Mouse (Mus musculus): ENCODE data around the gene Tnfsf11. TPM values are rescaled to one million over a fixed set of nuclear protein-coding genes. Genes with fewer than 3 reads are reported as not detected.

The Tnfsf11 gene
- total RNA-seq, 4 experiments from 2014 or later: 0.15 to 0.23 TPM; not detected in 2

Small RNAs within 50 kb of the gene (microRNA-seq; reads per million reads assigned to microRNA genes)
- gene Gm23652: 0 reads per million in 2 experiments

Other genes with a start within 250 kb of the Tnfsf11 start
- gene Fam216b, start 219.0 kb downstream of the Tnfsf11 start, total RNA-seq (2022): under 1 TPM; 0.32 to 0.84 (median 0.47) TPM
- gene Akap11, start 228.8 kb upstream of the Tnfsf11 start, total RNA-seq (2022): 100 to 1,000 TPM; 167 to 206 (median 186) TPM